Mouse (Mus musculus): ENCODE results near the gene Psmb9.

The Psmb9 gene

GRCm38 (mm10) chr17:34140240-34140639 lies 47.3 kb downstream of the Psmb9 start:
- no peak for DNase-seq (ENCODE audit: low spot score in 2 of 2)

- no peak for DNase-seq (ENCODE audit: low spot score in 2 of 2)
Measured at GRCm38 (mm10) chr17:34139416-34139815, 48.1 kb downstream of the Psmb9 start.

- no peak for DNase-seq (ENCODE audit: low spot score in 2 of 2)
Measured at GRCm38 (mm10) chr17:34138655-34139054, 48.9 kb downstream of the Psmb9 start.

GRCm38 (mm10) chr17:34137601-34138000 lies 50.0 kb downstream of the Psmb9 start:
- DNase-seq (ENCODE audit: low spot score in 2 of 2): no peak

- peak; percentile 99 for DNase-seq (ENCODE audit: low spot score in 2 of 2)
Measured at GRCm38 (mm10) chr17:34135297-34136224, 52.0 kb downstream of the Psmb9 start.

- DNase-seq (ENCODE audit: low spot score in 2 of 2): no peak
Measured at GRCm38 (mm10) chr17:34134451-34134850, 53.1 kb downstream of the Psmb9 start.

- peak in 1 of 2 experiments; percentile 60 for DNase-seq (ENCODE audit: low spot score in 2 of 2)
Measured at GRCm38 (mm10) chr17:34133289-34133688, 54.3 kb downstream of the Psmb9 start.

All from spleen, postnatal 10 days (tissue).